Mouse (Mus musculus): Measurements from ENCODE around the gene Opcml. TPM values are rescaled to one million over a fixed set of nuclear protein-coding genes. Genes with fewer than 3 reads are reported as not detected.

The Opcml gene
- total and polyA plus RNA-seq, 2 experiments from 2014 or later, result 0.49 to 0.57 TPM

DNA sequence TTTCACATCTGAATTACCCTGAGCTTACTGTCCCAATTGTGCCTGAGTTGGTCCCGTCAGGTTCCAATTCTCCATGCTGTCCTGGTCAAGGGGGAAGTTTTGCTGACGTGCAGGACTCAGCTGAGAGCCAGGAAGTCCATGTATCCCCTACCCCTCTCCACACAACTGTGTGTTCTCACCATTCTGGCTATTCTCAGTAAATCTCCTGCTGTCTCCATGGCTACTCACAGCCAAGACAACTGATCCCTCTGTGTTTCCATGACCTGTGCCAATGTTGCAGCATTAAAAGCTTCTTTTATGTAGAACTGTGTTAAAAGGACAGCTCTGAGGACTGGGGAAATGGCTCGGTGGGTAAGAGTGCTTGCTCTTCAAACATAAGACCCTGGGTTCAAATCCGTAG is 373.4 kb downstream of the Opcml start:
- DNase-seq (ENCODE audit: low spot score) (no peak), ATAC-seq (ENCODE audit: insufficient read depth, low read depth) (no peak)
- H3K4me2 ChIP-seq (ENCODE audit: low read depth, low read length), result no peak overlapping the region
- no peaks in the 10 kb centered on the region for H3K9me3 ChIP-seq (replicated peaks; ENCODE audit: control insufficient read depth, low read length)
- no peaks in the 10 kb centered on the region for H3K36me3 ChIP-seq (replicated peaks; ENCODE audit: control insufficient read depth, insufficient read depth, low read length)
- H3K4me1 ChIP-seq (ENCODE audit: control insufficient read depth, insufficient read depth), result no peaks in the 10 kb centered on the region
- no peak overlapping the region for H3K9ac ChIP-seq (replicated peaks; ENCODE audit: low read depth, low read length)
- H3K4me3 ChIP-seq (ENCODE audit: low read depth, low read length), result no peak overlapping the region
- H3K27me3 ChIP-seq (ENCODE audit: control insufficient read depth, insufficient read depth, low read length), result no peaks in the 10 kb centered on the region
- 47% methylated on average over 4 of the region's 4 CpGs for WGBS
- H3K27ac ChIP-seq (ENCODE audit: low read depth), result no peak overlapping the region
- TF ChIP-seq EP300 (IDR thresholded peaks at IDR 0.05; ENCODE audit: low read depth) (no peak), CTCF (IDR thresholded peaks at IDR 0.05; ENCODE audit: low read depth) (no peak)

DNA sequence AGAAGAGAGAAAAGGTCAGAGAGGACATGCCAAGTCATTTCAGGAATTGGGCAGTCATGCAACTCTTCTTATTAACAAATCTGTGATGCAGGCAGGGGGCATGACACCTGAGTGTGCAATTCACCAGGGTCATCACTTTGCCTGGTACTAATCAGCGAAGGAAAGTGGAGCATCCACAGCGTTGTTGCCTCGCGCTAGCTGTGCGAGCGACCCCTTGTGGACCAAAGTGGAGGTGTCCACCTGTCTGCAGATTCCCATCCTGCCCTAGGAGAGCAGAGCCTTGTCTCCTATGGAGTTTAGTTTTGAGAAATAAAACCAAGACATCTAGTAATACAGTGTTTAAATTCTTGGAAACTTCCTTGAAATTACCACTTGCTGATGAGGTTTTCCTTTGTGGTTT is 381.3 kb downstream of the Opcml start:
- peak; percentile 63 for TF ChIP-seq CTCF (IDR thresholded peaks at IDR 0.05; ENCODE audit: low read depth)
- TF ChIP-seq EP300 (IDR thresholded peaks at IDR 0.05; ENCODE audit: low read depth), result no peak
- no peaks in the 10 kb centered on the region for H3K36me3 ChIP-seq (replicated peaks; ENCODE audit: control insufficient read depth, insufficient read depth, low read length)
- no peak overlapping the region for H3K9ac ChIP-seq (replicated peaks; ENCODE audit: low read depth, low read length)
- DNase-seq (ENCODE audit: low spot score) (peak; percentile 6), ATAC-seq (ENCODE audit: insufficient read depth, low read depth) (no peak)
- WGBS, result 10% methylated on average over 6 of the region's 6 CpGs
- no peaks in the 10 kb centered on the region for H3K4me1 ChIP-seq (ENCODE audit: control insufficient read depth, insufficient read depth)
- no peak overlapping the region for H3K4me3 ChIP-seq (ENCODE audit: low read depth, low read length)
- H3K27me3 ChIP-seq (ENCODE audit: control insufficient read depth, insufficient read depth, low read length), result 0 out of 2 replicates have a peak, but pooled peaks cover 4% of the 10 kb centered on the region
- no peaks in the 10 kb centered on the region for H3K9me3 ChIP-seq (replicated peaks; ENCODE audit: control insufficient read depth, low read length)
- H3K27ac ChIP-seq (ENCODE audit: low read depth), result no peak overlapping the region
- H3K4me2 ChIP-seq (ENCODE audit: low read depth, low read length), result no peak overlapping the region

GRCm38 (mm10) chr9:28177052-28177451 is 386.5 kb downstream of the Opcml start:
- H3K9ac ChIP-seq (replicated peaks; ENCODE audit: low read depth, low read length), result no peak overlapping the region
- DNase-seq (ENCODE audit: low spot score) (no peak), ATAC-seq (ENCODE audit: insufficient read depth, low read depth) (no peak)
- no peak overlapping the region for H3K4me3 ChIP-seq (ENCODE audit: low read depth, low read length)
- H3K4me1 ChIP-seq (ENCODE audit: control insufficient read depth, insufficient read depth), result no peaks in the 10 kb centered on the region
- no peak overlapping the region for H3K4me2 ChIP-seq (ENCODE audit: low read depth, low read length)
- H3K9me3 ChIP-seq (replicated peaks; ENCODE audit: control insufficient read depth, low read length), result no peaks in the 10 kb centered on the region
- no peak overlapping the region for H3K27ac ChIP-seq (ENCODE audit: low read depth)
- H3K27me3 ChIP-seq (ENCODE audit: control insufficient read depth, insufficient read depth, low read length), result 0 out of 2 replicates have a peak, but pooled peaks cover 4% of the 10 kb centered on the region
- no peak for TF ChIP-seq EP300 (IDR thresholded peaks at IDR 0.05; ENCODE audit: low read depth)
- no peak for TF ChIP-seq CTCF (IDR thresholded peaks at IDR 0.05; ENCODE audit: low read depth)
- WGBS, result 69% methylated on average over 2 of the region's 2 CpGs
- H3K36me3 ChIP-seq (replicated peaks; ENCODE audit: control insufficient read depth, insufficient read depth, low read length), result no peaks in the 10 kb centered on the region

DNA sequence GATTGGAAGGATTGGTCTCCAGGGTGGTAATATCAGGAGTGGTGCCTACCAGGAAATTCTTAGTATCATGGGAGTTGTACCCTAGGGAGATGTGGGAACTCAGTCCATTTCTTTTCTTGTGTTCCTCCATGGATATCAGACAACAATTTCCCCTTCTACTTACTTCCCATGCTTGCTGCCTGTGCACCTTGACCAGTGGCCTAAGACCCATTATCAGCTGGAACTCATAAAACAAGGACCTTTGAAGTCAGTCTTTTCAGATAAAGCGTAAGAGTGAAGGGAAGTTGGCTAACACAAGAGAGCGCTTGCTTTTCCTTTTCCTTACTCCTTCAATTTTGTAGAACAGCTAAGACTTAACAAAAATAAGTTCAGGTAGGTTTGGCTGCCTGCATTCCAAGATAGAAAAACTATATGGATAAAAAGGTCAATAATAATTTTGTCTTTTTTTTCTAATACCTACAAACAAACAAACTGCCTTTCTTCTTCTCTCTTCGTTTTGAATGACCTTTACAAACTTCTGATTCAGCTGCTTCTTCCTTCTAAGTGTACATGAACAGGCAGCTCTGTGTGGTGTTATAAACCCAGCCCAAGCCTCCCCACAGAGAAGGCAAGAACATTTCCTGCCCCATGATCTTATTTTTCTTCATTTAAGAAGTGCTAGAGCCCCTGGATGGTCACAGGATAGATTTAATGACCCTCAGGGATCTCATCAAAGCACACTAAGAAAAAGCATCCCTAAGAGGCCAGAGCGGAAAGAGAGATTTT is 387.7 kb downstream of the Opcml start:
- Histone ChIP-seq H3K4me1 (ENCODE audit: control insufficient read depth, insufficient read depth) (no peaks in the 10 kb centered on the region), H3K4me2 (ENCODE audit: low read depth, low read length) (no peak overlapping the region), H3K9me3 (replicated peaks; ENCODE audit: control insufficient read depth, low read length) (no peaks in the 10 kb centered on the region), H3K27me3 (ENCODE audit: control insufficient read depth, insufficient read depth, low read length) (0 out of 2 replicates have a peak, but pooled peaks cover under 1% of the 10 kb centered on the region), H3K4me3 (ENCODE audit: low read depth, low read length) (no peak overlapping the region), H3K27ac (ENCODE audit: low read depth) (no peak overlapping the region), H3K9ac (replicated peaks; ENCODE audit: low read depth, low read length) (no peak overlapping the region), H3K36me3 (replicated peaks; ENCODE audit: control insufficient read depth, insufficient read depth, low read length) (no peaks in the 10 kb centered on the region)
- TF ChIP-seq EP300 (IDR thresholded peaks at IDR 0.05; ENCODE audit: low read depth) (no peak), CTCF (IDR thresholded peaks at IDR 0.05; ENCODE audit: low read depth) (no peak)
- ATAC-seq (ENCODE audit: insufficient read depth, low read depth), result no peak
- WGBS, result 69% methylated on average over 4 of the region's 4 CpGs
- no peak for DNase-seq (ENCODE audit: low spot score)

- WGBS, result 67% methylated on average over 7 of the region's 7 CpGs
- no peaks in the 10 kb centered on the region for H3K36me3 ChIP-seq (replicated peaks; ENCODE audit: control insufficient read depth, insufficient read depth, low read length)
Observed at GRCm38 (mm10) chr9:28181916-28182315, 391.3 kb downstream of the Opcml start.

GRCm38 (mm10) chr9:28190226-28190625 is 399.7 kb downstream of the Opcml start:
- no peak overlapping the region for H3K4me2 ChIP-seq (ENCODE audit: low read depth, low read length)
- no peak for DNase-seq (ENCODE audit: low spot score)
- no peak overlapping the region for H3K9ac ChIP-seq (replicated peaks; ENCODE audit: low read depth, low read length)
- H3K27me3 ChIP-seq (ENCODE audit: control insufficient read depth, insufficient read depth, low read length), result no peaks in the 10 kb centered on the region
- no peaks in the 10 kb centered on the region for H3K36me3 ChIP-seq (replicated peaks; ENCODE audit: control insufficient read depth, insufficient read depth, low read length)
- TF ChIP-seq CTCF (IDR thresholded peaks at IDR 0.05; ENCODE audit: low read depth) (no peak), EP300 (IDR thresholded peaks at IDR 0.05; ENCODE audit: low read depth) (no peak)
- H3K27ac ChIP-seq (ENCODE audit: low read depth), result no peak overlapping the region
- no peak for ATAC-seq (ENCODE audit: insufficient read depth, low read depth)
- H3K9me3 ChIP-seq (replicated peaks; ENCODE audit: control insufficient read depth, low read length), result no peaks in the 10 kb centered on the region
- H3K4me1 ChIP-seq (ENCODE audit: control insufficient read depth, insufficient read depth), result no peaks in the 10 kb centered on the region
- WGBS, result 77% methylated on average over 2 of the region's 2 CpGs
- H3K4me3 ChIP-seq (ENCODE audit: low read depth, low read length), result no peak overlapping the region

More at GRCm38 (mm10) chr9:28181916-28182315, 391.3 kb downstream of the Opcml start:
- TF ChIP-seq CTCF (IDR thresholded peaks at IDR 0.05; ENCODE audit: low read depth) (no peak), EP300 (IDR thresholded peaks at IDR 0.05; ENCODE audit: low read depth) (no peak)
- Histone ChIP-seq H3K4me3 (ENCODE audit: low read depth, low read length) (no peak overlapping the region), H3K9me3 (replicated peaks; ENCODE audit: control insufficient read depth, low read length) (no peaks in the 10 kb centered on the region), H3K27me3 (ENCODE audit: control insufficient read depth, insufficient read depth, low read length) (no peaks in the 10 kb centered on the region), H3K4me2 (ENCODE audit: low read depth, low read length) (no peak overlapping the region), H3K9ac (replicated peaks; ENCODE audit: low read depth, low read length) (no peak overlapping the region), H3K4me1 (ENCODE audit: control insufficient read depth, insufficient read depth) (no peaks in the 10 kb centered on the region), H3K27ac (ENCODE audit: low read depth) (no peak overlapping the region)
- ATAC-seq (ENCODE audit: insufficient read depth, low read depth) (no peak), DNase-seq (ENCODE audit: low spot score) (no peak)
